Mouse (Mus musculus) cerebellum, adult (tissue): ENCODE data around the gene Dennd2a.
"Not testable (repeated sequence)": the region's sequence is repeated elsewhere in the genome, so short reads cannot be mapped to it uniquely, and the experiment has no call there.

Source experiments
- ATAC-seq: cut with Nextera tagmentation; 2 replicates; pipeline ENCODE4 v1.9.2; 2017; ENCODE audit warnings: mild to moderate bottlenecking, moderate library complexity, mixed read lengths; ENCODE audit not compliant: insufficient number of reproducible peaks, low FRiP score, low TSS enrichment

Gene Dennd2a

DNA sequence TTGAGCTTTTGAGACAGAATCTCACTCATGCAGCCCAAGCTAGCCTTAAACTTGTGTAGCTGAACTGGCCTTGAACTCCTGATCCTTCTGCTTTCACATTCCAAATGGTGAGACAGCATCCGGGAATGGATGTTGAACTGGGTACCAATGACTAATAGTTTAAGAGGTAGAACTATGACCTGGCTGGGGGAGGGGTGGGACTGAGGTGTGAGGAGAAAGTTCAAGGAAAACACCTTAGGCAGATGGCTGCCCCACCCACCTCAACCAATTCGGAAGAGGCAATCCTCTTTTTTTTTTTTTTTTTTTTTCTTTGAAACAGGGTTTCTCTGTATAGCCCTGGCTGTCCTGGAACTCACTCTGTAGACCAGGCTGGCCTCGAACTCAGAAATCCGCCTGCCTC lies 130.9 kb downstream of the Dennd2a start:
- ATAC-seq: no peak

DNA sequence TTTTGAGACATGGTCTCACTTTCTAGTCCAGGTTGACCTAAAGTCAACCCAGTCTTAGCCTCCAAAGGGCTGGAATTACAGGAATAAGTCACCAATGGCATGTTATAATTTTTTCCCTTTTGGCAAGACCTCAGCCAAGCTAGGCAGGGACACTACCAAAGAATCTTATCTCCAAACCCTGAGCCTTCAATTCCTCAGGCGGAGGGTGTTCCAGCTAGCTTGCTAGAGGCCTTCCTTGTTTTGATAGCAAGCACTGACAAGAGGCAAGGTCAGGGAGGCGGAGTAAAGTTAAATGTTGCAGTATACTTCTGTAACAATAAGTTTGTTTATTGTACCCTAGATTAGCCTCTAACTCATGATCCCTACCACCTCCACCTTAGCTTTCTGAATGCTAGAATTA lies 132.5 kb downstream of the Dennd2a start:
- ATAC-seq: no peak

DNA sequence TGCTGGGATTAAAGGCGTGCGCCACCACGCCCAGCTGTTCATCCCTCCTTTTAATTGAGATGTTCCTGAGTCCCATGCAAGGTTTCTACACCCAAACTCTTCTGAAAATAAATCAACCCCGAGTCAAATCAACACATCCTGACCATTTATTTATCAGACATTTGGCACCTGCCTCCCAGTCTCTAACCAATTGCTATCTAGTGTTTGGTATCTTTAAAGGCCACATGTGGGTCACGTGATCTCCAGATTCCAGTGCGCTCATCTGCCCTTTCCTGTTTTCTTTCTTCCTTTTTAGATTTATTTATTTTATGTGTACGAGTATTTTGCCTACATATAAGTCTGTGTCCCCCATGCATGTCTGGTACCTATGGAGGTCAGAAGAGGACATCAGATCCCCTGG lies 134.0 kb downstream of the Dennd2a start:
- no peak for ATAC-seq

DNA sequence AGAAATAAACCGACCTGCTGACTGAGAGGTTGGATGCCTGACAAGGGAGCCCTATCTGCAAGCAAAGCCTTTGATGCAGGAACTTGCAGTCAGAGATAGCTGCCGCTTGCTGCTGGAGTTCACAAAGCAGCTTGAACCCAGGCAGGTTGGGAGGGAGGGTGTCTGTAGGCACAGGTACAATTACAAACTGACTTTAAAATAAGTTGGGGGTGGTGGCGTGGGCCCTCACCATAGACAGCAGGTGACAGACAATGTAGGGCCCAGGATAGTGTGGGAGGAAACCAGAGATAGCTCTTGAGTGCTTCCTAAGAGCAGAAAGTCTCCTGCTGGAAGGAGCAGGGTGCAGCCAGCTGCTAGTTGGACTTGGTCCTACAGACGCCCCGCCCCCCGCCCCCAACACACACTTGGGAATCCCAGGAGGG lies 134.5 kb downstream of the Dennd2a start:
- ATAC-seq: no peak

DNA sequence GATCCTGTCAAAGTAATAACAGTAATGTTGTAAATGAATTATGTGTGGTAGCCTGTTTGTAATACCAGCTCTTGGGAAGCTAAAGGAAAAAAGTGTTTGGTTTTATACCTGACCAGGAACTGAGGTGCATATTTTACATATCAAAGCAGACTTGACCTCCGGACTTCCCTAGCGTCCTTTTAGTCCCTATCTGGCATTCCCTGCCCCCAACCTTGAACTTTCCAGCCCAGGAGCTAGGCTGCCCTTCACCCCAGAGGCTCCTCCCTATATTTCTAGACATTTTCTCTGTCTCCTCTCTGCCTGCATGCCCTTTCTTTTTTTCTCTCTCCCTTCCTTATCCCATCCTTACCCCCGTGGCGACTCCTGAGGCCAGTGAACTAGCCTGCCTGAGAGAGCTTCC lies 136.8 kb downstream of the Dennd2a start:
- ATAC-seq: no peak

DNA sequence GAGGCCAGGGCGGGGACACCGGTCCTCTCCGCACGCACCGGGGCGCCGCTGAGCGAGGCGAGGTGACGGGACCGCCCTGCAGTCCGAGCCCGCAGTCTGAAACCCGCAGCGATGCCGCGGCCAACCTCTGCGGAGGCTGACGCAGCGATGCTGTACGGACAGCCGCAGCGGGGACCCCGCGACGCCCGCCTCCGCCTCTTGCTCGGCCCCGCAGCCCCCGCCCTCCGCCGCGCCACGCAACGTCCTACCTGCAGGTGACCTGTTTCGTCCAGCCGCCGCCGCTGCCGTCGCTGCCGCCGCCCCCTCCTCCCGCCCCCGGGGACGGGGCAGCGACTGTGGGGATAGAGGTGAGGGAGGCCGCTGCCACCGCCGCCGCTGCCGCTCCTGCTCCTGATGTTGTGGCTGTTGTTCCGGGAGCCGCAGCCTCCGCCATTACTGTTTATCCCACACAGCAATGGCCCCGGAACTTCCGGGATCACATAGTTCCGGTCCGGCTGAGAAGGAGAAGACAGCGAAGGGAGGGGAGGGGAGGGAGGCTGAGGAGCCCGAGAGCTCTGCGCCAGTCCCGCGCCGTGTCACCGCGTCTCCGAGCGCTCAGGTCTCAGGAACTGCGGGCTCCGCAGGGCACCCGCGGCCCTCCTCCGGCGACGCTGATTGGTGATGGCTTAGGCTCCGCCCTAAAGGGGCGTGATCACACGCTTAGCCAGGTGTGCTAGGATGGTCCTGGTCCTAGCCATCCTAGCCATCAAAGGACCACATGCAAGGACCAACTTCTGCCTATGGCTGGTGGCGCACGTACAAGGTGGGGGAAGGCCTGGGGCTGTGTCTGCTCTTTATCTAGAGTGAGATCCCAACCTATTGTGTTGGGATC lies 137.6 kb downstream of the Dennd2a start, which contains the start of gene Mkrn1:
Gene Mkrn1 (minus strand): TSS at position 612 of the 871 bp plus-strand sequence.
- peak; percentile 93 for ATAC-seq

DNA sequence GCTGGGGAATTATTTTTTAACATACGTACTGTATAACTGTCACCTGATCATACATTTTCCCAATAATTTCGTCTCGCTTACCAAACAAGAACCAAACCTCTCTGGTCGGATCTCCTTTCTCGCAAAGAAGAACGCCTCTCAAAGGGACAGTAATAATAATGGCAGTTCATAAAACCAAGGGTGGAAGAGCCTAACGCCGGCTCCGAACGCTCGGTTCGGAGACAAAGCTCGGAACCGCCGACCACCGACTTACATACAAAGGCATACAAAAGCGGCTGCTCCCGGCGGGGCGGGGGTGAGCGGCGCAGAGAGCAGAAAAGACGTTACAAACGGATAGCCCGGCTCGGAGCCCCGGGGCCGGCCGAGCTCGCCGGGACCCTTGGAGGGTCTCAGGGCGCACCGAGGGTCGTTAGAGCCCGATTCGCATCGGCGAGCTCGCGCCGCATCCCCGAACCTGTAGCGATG lies 138.2 kb downstream of the Dennd2a start:
- ATAC-seq: peak; percentile 7; the same call in 1 of the 2 replicates

DNA sequence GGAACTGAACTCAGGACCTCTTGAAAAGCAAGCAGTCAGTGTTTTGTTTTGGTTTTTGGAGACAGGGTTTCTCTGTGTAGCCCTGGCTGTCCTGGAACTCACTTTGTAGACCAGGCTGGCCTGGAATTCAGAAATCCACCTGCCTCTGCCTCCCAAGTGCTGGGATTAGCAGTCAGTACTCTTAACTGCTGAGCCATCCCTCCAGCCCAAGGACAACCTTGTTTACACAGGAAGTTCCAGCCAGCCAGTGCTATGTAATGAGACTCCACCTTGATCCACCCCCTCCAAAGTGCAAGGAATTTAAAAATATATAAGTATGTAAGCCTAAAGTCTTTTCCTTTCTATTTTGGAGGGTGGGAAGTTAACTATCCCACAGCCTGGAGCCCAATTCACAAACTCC lies 141.0 kb downstream of the Dennd2a start:
- not testable (repeated sequence) for ATAC-seq

DNA sequence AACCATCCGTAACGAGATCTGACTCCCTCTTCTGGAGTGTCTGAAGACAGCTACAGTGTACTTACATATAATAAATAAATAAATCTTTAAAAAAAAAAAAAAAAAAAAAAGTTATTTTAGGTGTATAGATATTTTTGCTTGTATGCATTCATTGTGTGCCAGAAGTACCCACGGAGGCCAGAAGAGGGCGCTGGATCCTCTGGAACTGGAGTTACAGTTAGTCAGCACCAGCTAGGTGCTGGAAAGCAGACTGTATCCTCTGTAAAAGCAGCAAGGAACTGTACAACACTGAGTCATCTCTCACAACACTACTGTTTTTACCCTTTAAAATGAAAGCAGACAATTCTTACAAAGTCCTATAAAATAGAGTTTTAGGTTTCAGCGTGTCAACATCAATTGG lies 141.9 kb downstream of the Dennd2a start:
- ATAC-seq: no peak

DNA sequence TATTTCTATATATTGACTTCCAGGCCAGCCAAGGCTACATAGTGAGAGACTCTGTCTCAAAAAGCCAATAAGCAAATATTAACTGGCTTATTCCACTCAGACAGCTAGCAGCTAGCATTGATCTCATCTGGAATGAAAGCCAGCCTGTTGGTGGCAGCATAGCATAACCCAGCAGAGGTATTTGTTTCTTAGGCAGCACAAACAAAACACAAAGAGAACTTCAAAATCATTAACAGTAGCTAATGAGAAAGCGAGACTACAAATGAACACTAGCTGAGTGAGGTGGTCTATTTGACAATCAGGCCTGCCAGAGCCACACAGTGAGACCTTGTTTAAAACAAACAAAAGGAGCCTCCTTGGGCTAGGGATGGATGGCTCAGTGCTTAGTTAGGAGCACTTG lies 143.6 kb downstream of the Dennd2a start:
- ATAC-seq: no peak
